Mouse (Mus musculus): ENCODE results near the gene Gm11213.

Gene Gm11213

GRCm38 (mm10) chr4:63579649-63580048 lies 25.4 kb downstream of the Gm11213 start:
- no peak for DNase-seq

- DNase-seq: no peak
These were observed 32.4 kb downstream of the Gm11213 start for GRCm38 (mm10) chr4:63572621-63573020.

DNA sequence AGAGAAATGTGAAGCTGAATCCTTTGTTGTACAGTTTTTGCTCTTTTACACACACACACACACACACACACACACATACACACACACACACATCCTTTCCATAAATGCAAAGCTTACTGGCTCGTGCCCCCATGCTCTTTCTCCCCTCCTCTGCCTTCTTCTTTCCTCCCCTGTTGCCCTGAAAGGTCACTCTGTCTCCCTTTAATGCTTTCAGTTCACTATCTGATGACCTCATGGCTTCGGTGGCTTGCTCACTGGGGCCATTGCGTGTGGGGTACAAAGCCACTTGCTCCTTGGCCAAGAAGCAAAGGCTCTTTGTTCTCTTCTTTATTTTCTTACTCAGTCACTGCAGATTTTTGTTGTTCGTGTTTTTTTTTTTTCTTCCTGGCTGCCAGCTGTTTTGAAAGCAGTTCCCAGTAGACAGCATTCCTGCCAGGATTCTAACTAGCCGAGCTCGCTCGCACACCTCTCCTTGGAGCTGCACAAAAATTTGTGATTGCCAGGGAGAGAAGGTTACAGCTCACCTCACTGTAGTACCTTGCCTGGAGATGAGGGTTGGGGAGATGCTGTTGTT lies 34.8 kb downstream of the Gm11213 start:
- no peak for DNase-seq

DNA sequence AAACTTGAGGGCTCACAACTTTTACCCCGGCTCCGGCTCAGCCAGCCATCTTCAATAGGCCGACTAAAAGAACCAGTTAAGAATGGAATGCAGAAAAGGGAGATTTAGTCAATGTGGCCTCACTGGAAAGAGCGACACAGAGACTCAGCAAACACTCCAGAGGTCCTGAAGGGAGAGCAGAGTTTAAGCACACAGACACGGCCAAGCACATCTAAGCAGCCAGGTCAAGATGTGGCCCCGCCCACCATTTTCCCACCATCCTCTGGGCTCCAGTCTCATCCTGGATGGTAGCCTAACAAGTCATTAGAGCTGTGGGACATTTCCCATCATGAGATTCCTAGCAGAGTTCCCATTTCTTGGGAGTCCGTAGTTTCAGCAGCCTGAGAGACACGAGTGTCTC lies 35.7 kb downstream of the Gm11213 start:
- no peak for DNase-seq

DNA sequence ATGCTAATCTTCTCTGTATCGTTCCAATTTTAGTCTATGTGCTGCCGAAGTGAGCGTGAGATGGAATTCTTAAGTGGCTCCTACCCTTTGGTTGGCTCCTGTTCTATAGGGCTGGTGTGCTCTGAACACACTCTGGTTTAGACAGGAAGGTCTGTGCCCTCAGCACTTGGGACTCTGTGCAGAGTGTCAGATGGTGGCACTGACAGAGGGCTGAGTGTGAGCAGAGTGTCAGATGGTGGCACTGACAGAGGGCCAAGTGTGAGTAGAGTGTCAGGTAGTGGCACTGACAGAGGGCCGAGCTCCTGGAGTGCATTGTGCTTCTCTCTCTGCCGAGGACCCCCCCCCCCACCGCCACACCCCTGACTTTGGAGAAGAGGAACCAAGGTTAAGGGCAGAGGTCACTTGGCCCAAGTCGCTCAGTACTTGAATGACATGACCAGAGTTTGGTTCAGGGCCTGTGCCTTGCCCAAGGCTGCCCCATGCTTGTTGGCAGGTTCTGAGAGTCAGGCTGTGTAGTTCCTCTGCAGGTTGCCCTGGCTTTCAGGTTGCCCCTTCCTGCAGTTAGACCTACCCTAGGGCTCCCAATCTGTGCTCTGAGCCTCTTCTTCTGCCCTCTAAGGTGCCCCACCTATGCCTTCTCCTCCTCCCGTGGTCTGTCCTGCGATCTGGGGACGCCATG lies 37.2 kb downstream of the Gm11213 start:
- DNase-seq: no peak

GRCm38 (mm10) chr4:63562742-63563141 lies 42.3 kb downstream of the Gm11213 start:
- DNase-seq: no peak

DNA sequence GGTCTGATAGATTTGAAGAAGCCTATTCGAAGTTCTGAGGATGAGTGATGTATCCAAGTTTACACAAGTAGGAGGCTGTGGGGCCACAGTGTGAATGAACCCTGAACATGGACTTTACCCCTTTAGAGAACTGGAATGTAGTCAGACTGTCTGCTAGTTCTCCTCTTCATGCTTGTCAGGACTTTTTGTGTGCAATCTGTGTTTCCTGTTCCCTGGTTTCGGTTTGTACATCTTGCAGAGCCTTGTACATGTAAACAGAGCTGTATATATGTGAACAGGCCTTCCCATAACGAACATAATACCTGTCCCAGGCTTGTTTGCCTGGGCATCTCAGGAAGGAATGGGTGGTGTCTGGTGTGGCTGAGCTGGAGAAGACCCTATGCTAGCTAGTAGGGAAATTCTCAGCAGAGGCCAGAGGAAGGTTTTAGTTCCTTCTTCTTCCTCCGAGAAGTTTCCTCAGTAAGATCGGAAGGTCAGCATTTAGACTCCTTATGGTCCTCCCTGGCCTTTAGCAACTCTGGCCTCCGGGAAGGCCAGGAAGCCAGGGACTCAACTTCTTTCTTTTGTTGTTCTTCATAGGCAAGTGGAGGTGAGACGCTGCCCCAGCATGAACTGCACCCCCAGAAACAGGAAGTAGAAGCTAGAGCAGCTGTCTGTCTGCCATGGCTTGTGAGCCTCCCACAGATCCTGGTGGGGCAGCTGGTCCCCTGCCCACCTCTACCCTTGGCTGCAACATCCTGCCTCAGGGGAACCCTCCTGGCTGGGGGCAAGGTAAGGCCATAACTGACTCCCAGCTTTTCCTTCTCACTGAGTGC lies 43.0 kb downstream of the Gm11213 start:
- peak; percentile 62 for DNase-seq

- DNase-seq: no peak
These were observed 45.0 kb downstream of the Gm11213 start for GRCm38 (mm10) chr4:63560079-63560478.

- DNase-seq: no peak
These were observed 45.8 kb downstream of the Gm11213 start for GRCm38 (mm10) chr4:63559127-63559697.

GRCm38 (mm10) chr4:63558407-63559081 lies 46.5 kb downstream of the Gm11213 start, which contains the start of gene Tmem268:
Gene Tmem268 (plus strand): TSS chr4:63558781.
- DNase-seq: peak; percentile 75

GRCm38 (mm10) chr4:63557124-63558059 lies 47.7 kb downstream of the Gm11213 start:
- peak; percentile 37 for DNase-seq

GRCm38 (mm10) chr4:63556665-63557064 lies 48.4 kb downstream of the Gm11213 start:
- DNase-seq: no peak

GRCm38 (mm10) chr4:63555111-63555510 lies 50.0 kb downstream of the Gm11213 start:
- DNase-seq: no peak

DNA sequence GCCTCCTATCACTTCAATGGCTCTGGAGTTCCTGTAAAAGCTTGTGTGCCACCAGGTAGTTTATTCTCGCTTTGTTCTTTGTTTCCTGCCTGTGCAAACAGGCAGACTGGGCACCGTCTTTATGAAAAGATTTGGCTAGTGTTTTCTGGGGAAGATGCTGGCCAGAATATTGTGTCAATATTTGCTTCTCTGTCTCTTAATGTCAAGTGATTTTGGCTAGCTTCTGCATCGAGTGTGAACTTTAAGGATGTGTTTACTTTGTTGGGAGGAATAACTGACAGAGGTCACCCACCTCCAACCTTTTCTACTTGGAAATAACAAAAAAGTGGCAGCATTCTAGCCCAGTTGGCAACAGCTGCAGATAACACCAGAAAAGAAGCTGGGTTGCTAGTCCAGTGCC lies 50.4 kb downstream of the Gm11213 start:
- no peak for DNase-seq

DNA sequence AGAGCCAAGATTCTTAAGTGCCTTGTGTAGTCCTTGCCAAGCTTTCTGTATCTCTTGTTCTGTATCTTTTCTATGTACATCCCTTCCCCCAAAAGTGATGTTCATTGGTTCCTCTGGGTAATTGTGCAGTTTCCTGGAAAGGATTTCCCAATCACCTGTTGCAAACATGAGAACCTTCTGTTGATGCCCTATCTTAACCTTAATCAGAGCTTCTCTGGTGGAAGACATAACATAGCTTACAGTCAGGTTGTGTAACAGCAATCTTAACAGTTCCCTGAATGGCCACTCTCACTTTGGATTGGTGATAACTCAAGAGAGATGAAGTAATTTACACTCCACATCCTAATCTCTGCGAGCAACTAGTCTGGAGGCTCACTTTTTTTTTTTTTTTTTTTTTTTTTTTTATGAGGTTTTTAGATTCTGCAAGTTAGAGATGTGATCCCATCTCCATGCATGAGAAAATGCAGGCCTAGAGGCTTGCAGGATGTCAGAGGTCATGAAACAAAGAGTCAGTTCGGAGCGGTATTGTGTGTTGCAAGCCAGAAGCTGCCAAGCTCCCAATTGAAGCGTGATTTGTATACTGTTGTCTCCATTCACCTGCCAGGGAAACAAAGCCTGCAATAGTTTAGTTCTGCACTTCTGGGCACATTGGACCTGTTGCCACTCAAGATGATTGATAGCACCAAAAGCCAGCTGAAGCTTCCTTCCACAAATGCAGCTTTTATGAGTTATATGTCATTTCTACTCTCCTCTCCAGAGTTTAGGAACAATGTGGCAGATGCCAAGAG lies 51.1 kb downstream of the Gm11213 start:
- no peak for DNase-seq

- DNase-seq: no peak
These were observed 52.2 kb downstream of the Gm11213 start for GRCm38 (mm10) chr4:63552865-63553264.

GRCm38 (mm10) chr4:63550908-63551307 lies 54.2 kb downstream of the Gm11213 start:
- DNase-seq: no peak

GRCm38 (mm10) chr4:63548491-63548890 lies 56.6 kb downstream of the Gm11213 start:
- no peak for DNase-seq

- no peak for DNase-seq
These were observed 57.3 kb downstream of the Gm11213 start for GRCm38 (mm10) chr4:63547799-63548198.
